Mouse (Mus musculus) intestine, postnatal 0 days (tissue): ENCODE data around the gene Ppm1e. TPM values are rescaled to one million over a fixed set of nuclear protein-coding genes. Genes with fewer than 3 reads are reported as not detected.

Source experiments
- ATAC-seq: fragments of 200-750 bp; cut with Nextera tagmentation; 2 replicates; pipeline ENCODE4 v1.8.0; 2017; ENCODE audit warnings: mild to moderate bottlenecking, moderate TSS enrichment, moderate library complexity
- H3K27ac ChIP-seq: fragments of 300-500 bp; sonication (generic); 2 replicates; pipeline ENCODE4 v1.5.1; 2014; ENCODE audit warnings: mild to moderate bottlenecking, low read depth, low read length, moderate library complexity
- H3K27me3 ChIP-seq: fragments of 300-500 bp; sonication (generic); replicated peaks from 2 replicates; pipeline ENCODE4 v1.6.1; 2014; ENCODE audit warnings: low read length, mixed read lengths; ENCODE audit not compliant: control insufficient read depth, insufficient read depth
- H3K36me3 ChIP-seq: fragments of 300-500 bp; sonication (generic); 2 replicates; pipeline ENCODE4 v1.6.1; 2014; ENCODE audit warnings: mild to moderate bottlenecking, moderate library complexity; ENCODE audit not compliant: control insufficient read depth, insufficient read depth
- H3K4me1 ChIP-seq: fragments of 300-500 bp; sonication (generic); replicated peaks from 2 replicates; pipeline ENCODE4 v1.6.1; 2014; ENCODE audit warnings: antibody characterized with exemption, low read length, mixed read lengths; ENCODE audit not compliant: control insufficient read depth, insufficient read depth
- H3K4me2 ChIP-seq: fragments of 300-500 bp; sonication (generic); replicated peaks from 2 replicates; pipeline ENCODE4 v1.6.1; 2014; ENCODE audit warnings: low read depth, mild to moderate bottlenecking, moderate library complexity
- H3K4me3 ChIP-seq: fragments of 300-500 bp; sonication (generic); 2 replicates; pipeline ENCODE4 v1.5.1; 2014; ENCODE audit warnings: low read depth, low read length
- H3K9ac ChIP-seq: fragments of 300-500 bp; sonication (generic); 2 replicates; pipeline ENCODE4 v1.6.1; 2014; ENCODE audit warnings: mild to moderate bottlenecking, low read depth, low read length
- H3K9me3 ChIP-seq: fragments of 300-500 bp; sonication (generic); 2 replicates; pipeline ENCODE4 v1.6.1; 2016; ENCODE audit warnings: mixed run types; ENCODE audit not compliant: control insufficient read depth
- CTCF ChIP-seq: sonication (generic); IDR thresholded peaks from 2 replicates; pipeline ENCODE4 v1.5.1; 2016; ENCODE audit warnings: low read depth, mild to moderate bottlenecking, control low read depth, antibody characterized with exemption, moderate library complexity
- WGBS: fragments of 180-500 bp; shearing (Covaris S2); extraction: QIAGEN DNeasy Blood & Tissue Kit; methylation state at CpG from one replicate; pipeline ENCODE4 v1.1.7; 2014; 5-methylcytosine and 5-hydroxymethylcytosine counted together
- polyA plus RNA-seq: library from polyadenylated mRNA; unstranded; fragments of >200 nt; fragmentation: Nextera tagmentation; extraction: Ambion mirVana; gene quantifications from 2 replicates; pipeline ENCODE4 v1.2.1, GENCODE M21; 2015

Ppm1e gene
- polyA plus RNA-seq, 1 experiment from 2014 or later: 1.4 TPM

DNA sequence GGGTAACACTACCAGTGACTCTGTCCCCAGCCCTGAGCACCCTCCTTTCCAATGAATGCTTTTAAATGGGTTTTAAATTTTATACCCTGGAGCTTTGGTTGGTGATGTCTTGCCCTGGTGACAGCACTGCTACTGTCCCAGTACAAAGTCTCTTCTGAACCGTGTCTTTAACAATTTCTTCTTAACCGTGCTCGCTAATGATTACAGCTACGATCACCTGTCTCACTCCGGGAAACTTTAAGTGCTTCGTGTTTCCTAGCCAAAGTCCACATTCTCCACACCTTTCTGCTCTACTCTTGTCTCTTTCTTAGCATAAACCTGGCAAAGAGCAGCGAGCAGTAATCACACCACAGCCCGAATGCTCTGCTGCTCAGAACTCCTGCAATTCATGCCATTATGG is 69.5 kb downstream of the Ppm1e start:
- 47% methylated on average over 8 of the region's 8 CpGs for WGBS
- Histone ChIP-seq H3K36me3 (no peaks in the 10 kb centered on the region), H3K9me3 (no peaks in the 10 kb centered on the region), H3K4me3 (no peak overlapping the region), H3K9ac (no peak overlapping the region), H3K4me1 (no peaks in the 10 kb centered on the region), H3K4me2 (no peak overlapping the region), H3K27me3 (no peaks in the 10 kb centered on the region), H3K27ac (no peak overlapping the region)
- TF ChIP-seq CTCF: no peak
- ATAC-seq: peak; percentile 68

DNA sequence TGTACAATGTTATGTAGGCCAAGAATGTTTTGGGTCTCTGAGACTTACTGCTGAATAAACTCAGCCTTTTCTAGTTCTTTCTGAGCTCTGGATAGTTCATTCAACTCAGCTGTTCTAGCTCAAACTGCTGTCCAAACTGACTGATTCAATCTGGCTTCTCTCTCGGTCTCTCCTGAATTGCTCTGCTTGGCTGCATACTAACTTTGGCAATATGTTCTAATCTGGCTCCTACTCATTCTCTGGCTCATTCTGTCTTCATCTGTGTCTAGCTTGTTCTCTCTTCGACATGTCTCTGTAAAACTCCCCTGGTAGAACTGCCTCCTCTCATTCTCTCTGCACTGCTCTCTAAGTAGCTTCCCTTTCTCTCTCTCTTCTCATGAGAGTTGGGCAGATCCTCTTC is 72.6 kb downstream of the Ppm1e start:
- 82% methylated on average over 2 of the region's 2 CpGs for WGBS
- H3K9me3 ChIP-seq: no peaks in the 10 kb centered on the region
- no peak for ATAC-seq

DNA sequence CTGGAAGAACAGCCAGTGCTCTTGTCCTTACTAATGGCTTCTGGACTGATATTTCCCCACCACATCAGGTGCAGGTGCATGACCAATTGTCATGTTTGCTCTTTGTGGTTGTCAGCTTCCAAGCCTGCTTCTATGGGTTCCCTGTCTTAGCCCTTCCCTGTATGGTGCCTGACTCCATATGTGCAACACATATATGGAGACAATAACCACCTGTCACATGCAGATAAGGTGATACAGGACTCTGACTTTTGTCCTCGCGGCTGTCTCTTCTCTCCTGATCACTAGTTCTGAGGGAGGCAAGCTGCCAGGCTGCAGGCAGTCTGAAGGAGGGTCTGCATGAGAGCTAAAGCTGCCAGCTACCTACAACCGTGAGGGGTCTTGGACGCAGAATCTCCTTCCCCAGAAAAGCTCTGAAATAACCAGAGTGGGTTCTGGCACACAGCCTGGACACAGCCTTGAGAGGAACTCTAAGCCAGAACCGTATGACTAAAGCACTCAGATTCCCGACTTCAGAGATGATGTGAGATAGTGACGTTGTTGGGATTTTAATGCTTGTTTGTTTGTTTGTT is 76.8 kb downstream of the Ppm1e start:
- Histone ChIP-seq H3K27me3 (no peaks in the 10 kb centered on the region), H3K4me2 (no peak overlapping the region), H3K36me3 (no peaks in the 10 kb centered on the region), H3K27ac (no peak overlapping the region), H3K9me3 (no peaks in the 10 kb centered on the region), H3K4me3 (no peak overlapping the region), H3K4me1 (no peaks in the 10 kb centered on the region), H3K9ac (no peak overlapping the region)
- ATAC-seq: no peak
- no peak for TF ChIP-seq CTCF
- 71% methylated on average over 7 of the region's 7 CpGs for WGBS

More for the DNA sequence above, 72.6 kb downstream of the Ppm1e start:
- no peaks in the 10 kb centered on the region for H3K27me3 ChIP-seq
- H3K27ac ChIP-seq: no peak overlapping the region
- no peak overlapping the region for H3K9ac ChIP-seq
- no peak for TF ChIP-seq CTCF
- no peaks in the 10 kb centered on the region for H3K4me1 ChIP-seq
- no peak overlapping the region for H3K4me3 ChIP-seq
- no peaks in the 10 kb centered on the region for H3K36me3 ChIP-seq
- no peak overlapping the region for H3K4me2 ChIP-seq

DNA sequence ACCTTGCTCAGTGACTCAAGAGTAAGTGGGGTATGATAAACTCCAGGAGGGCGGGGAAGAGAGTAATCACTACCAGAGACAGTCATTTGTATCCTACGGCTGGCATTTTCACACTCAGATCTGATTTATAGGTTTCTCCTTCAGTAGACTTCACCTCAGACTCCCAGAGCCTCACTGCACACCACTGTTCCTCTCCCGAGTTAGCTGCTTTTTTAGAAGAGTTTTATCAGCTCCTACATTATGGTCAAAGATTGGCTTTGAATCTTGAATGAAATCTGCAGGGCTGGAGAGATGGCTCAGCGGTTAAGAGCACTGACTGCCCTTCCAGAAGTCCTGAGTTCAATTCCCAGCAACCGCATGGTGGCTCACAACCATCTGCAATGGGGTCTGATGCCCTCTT is 79.4 kb downstream of the Ppm1e start:
- H3K27me3 ChIP-seq: no peaks in the 10 kb centered on the region
- H3K9ac ChIP-seq: no peak overlapping the region
- H3K4me1 ChIP-seq: no peaks in the 10 kb centered on the region
- 59% methylated on average over 5 of the region's 5 CpGs for WGBS
- no peaks in the 10 kb centered on the region for H3K36me3 ChIP-seq
- H3K9me3 ChIP-seq: no peaks in the 10 kb centered on the region
- TF ChIP-seq CTCF: no peak
- no peak overlapping the region for H3K27ac ChIP-seq
- no peak overlapping the region for H3K4me3 ChIP-seq
- no peak for ATAC-seq
- H3K4me2 ChIP-seq: no peak overlapping the region

DNA sequence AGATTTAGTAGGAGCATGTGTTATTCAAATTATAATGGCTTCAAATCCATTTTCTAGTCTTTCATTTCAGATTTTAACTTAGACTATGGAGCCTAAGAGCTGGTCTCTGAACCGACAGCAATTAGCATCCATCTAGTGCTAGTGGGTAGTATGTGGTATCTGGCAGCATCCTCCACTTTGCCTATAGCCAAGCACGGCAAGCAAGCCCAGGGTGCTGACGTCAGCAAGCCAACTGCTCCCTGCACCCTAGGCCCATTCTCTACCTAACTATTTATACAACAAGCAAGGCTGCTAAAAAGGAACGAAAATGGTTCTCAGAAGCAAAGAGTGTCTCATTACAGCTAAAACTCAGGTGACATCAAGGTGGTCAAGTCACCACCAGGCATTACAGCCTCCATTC is 80.0 kb downstream of the Ppm1e start:
- TF ChIP-seq CTCF: no peak
- H3K4me1 ChIP-seq: no peaks in the 10 kb centered on the region
- no peaks in the 10 kb centered on the region for H3K9me3 ChIP-seq
- H3K27ac ChIP-seq: no peak overlapping the region
- H3K36me3 ChIP-seq: no peaks in the 10 kb centered on the region
- WGBS: 81% methylated on average over 4 of the region's 4 CpGs
- no peak overlapping the region for H3K4me2 ChIP-seq
- H3K27me3 ChIP-seq: no peaks in the 10 kb centered on the region
- ATAC-seq: no peak
- no peak overlapping the region for H3K4me3 ChIP-seq
- H3K9ac ChIP-seq: no peak overlapping the region

DNA sequence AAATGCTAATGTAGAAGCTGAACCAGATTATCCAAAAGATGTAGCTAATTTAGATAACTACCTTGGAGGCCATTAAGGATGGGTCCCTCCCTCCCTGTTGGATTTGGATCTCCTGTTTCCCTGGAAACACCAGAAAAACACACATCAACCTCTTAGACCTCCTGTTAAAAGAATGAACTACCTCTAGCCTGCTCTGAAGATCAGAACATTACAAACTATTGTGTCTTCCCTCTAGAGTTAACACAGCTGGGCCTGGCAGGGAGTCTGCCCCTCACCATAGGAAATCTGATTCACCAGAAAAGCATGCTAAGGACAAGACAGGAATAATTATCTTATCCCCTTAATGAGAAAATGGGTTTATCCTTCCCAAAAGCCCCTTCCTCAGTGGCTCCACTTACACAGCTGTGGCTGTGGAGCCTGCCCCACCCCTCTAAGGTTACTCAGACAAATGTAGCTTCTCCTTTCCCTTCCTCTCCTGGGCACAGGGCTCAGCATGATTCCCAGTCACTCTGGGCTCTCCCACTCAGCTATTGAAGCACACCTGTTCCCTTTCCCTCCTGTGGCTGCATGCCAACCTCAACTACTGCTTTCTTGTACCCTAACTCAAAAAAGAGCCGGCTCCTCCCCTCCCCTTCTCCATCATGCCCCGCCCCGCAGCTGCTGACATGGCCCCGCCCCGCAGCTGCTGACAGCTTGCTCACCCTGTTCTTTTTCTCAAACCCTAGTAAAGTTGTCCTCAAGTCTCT is 82.4 kb downstream of the Ppm1e start:
- TF ChIP-seq CTCF: no peak
- H3K4me3 ChIP-seq: no peak overlapping the region
- H3K4me1 ChIP-seq: no peaks in the 10 kb centered on the region
- H3K27ac ChIP-seq: no peak overlapping the region
- H3K36me3 ChIP-seq: no peaks in the 10 kb centered on the region
- no peak overlapping the region for H3K9ac ChIP-seq
- 0 out of 2 replicates have a peak overlapping the region, but pooled peaks have one; percentile 7 for H3K4me2 ChIP-seq
- H3K27me3 ChIP-seq: no peaks in the 10 kb centered on the region
- 14% methylated on average over 5 of the region's 5 CpGs for WGBS
- H3K9me3 ChIP-seq: no peaks in the 10 kb centered on the region
- no peak for ATAC-seq
